8 mouse cellular contexts compared by ENCODE assay signal in the genomic region with DNA sequence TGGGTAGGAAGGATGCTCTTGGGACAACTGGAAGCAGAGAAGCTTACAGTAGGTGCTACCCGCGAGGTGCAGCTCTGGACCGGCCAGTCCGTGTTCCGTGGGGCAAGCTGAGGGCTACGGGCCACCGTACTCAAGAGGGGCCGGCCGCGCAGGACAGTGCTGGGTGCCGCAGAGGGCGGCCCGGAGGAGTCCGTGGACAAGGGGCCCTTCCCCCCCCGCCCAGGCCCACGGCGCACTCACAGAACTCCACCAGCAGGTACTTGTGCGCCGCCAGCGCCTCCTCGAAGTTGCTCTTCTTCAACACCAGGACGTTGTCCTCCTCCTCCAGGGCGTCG. TPM values are rescaled to one million over a fixed set of nuclear protein-coding genes. Genes with fewer than 3 reads are reported as not detected.
DNase-seq lines count a peak whose midpoint lies in the region; ATAC-seq and TF ChIP-seq lines count a peak whose summit lies in the region.

No protein-coding gene starts in this region.

- under 1% methylated on average over 24 of the region's 24 CpGs for WGBS in kidney, adult 2 months
- WGBS in hindbrain, embryonic 12.5 days, result 0% methylated on average over 20 of the region's 24 CpGs
- WGBS in midbrain, embryonic 11.5 days, result under 1% methylated on average over 21 of the region's 24 CpGs

- no peaks in the 10 kb centered on the region for H3K27me3 ChIP-seq in kidney, adult 2 months (replicated peaks; ENCODE audit: control insufficient read depth, insufficient read depth, low read length)
- no peaks in the 10 kb centered on the region for H3K27me3 ChIP-seq in hindbrain, embryonic 12.5 days
- no peaks in the 10 kb centered on the region for H3K27me3 ChIP-seq in midbrain, embryonic 11.5 days (ENCODE audit: control insufficient read depth, insufficient read depth, low read length)

- H3K9ac ChIP-seq in hindbrain, embryonic 12.5 days, result peak overlapping the region; percentile 87
- H3K9ac ChIP-seq in midbrain, embryonic 11.5 days (ENCODE audit: low read length), result peak overlapping the region; percentile 96

- no peaks in the 10 kb centered on the region for H3K9me3 ChIP-seq in hindbrain, embryonic 12.5 days (replicated peaks)
- H3K9me3 ChIP-seq in midbrain, embryonic 11.5 days (ENCODE audit: control insufficient read depth, low read length), result no peaks in the 10 kb centered on the region

- peak; percentile 37 for ATAC-seq in hindbrain, embryonic 12.5 days (ENCODE audit: low FRiP score)
- ATAC-seq in midbrain, embryonic 11.5 days (ENCODE audit: low FRiP score), result peak; percentile 54
- no peak; the same call in 1 of the 2 replicates for ATAC-seq in cerebellum, adult (ENCODE audit: insufficient number of reproducible peaks, low FRiP score, low TSS enrichment)

- no peak for DNase-seq in kidney, adult 2 months
- DNase-seq in kidney, adult 8-10 months, result no peak
- DNase-seq in R1 (ENCODE audit: low read depth, low spot score), result peak; percentile 18
- DNase-seq in midbrain, embryonic 11.5 days (ENCODE audit: low spot score, missing footprints), result no peak
- DNase-seq in ovary, postnatal 10 days (ENCODE audit: low spot score), result no peak
- DNase-seq in spleen, adult 18-20 months, result no peak

- peak overlapping the region; percentile 85 for H3K4me3 ChIP-seq in kidney, adult 2 months (ENCODE audit: insufficient read depth, low read depth, low read length)
- H3K4me3 ChIP-seq in hindbrain, embryonic 12.5 days, result peak overlapping the region; percentile 69
- peak overlapping the region; percentile 97 for H3K4me3 ChIP-seq in midbrain, embryonic 11.5 days (ENCODE audit: low read depth, low read length)

- TF ChIP-seq CTCF in kidney, adult 2 months (conservative IDR thresholded peaks at IDR 0.05; ENCODE audit: insufficient read depth, insufficient read length, low read depth, low read length), result no peak

- H3K36me3 ChIP-seq in kidney, adult 2 months (ENCODE audit: control insufficient read depth, insufficient read depth, low read length), result peaks cover 3% of the 10 kb centered on the region
- peaks cover 38% of the 10 kb centered on the region for H3K36me3 ChIP-seq in hindbrain, embryonic 12.5 days
- H3K36me3 ChIP-seq in midbrain, embryonic 11.5 days (ENCODE audit: control insufficient read depth, insufficient read depth, low read length), result peaks cover 23% of the 10 kb centered on the region

- TF ChIP-seq POLR2A in kidney, adult 2 months (IDR thresholded peaks at IDR 0.05; ENCODE audit: low read depth, low read length), result no peak

- peak overlapping the region; percentile 86 for H3K4me2 ChIP-seq in hindbrain, embryonic 12.5 days (replicated peaks)
- peak overlapping the region; percentile 57 for H3K4me2 ChIP-seq in midbrain, embryonic 11.5 days

- peaks cover 16% of the 10 kb centered on the region; the same call in 1 of the 2 replicates for H3K4me1 ChIP-seq in kidney, adult 2 months (ENCODE audit: control insufficient read depth, insufficient read depth, low read length)
- peaks cover 20% of the 10 kb centered on the region for H3K4me1 ChIP-seq in hindbrain, embryonic 12.5 days
- H3K4me1 ChIP-seq in midbrain, embryonic 11.5 days (ENCODE audit: control insufficient read depth, insufficient read depth, low read length), result peaks cover 12% of the 10 kb centered on the region

- H3K27ac ChIP-seq in kidney, adult 2 months (ENCODE audit: insufficient read depth, low read depth, low read length), result peak overlapping the region; percentile 81
- peak overlapping the region; percentile 95 for H3K27ac ChIP-seq in hindbrain, embryonic 12.5 days
- peak overlapping the region; percentile 89 for H3K27ac ChIP-seq in midbrain, embryonic 11.5 days (ENCODE audit: low read depth, low read length)

RNA-seq across cellular contexts. Expression of a gene that starts 0.7 kb away (rescaled TPM):
- polyA plus RNA-seq in kidney, adult 2 months (2012; rRNA removed), result 323 and 342 TPM in 2 replicates
- 473 and 486 TPM in 2 replicates for polyA plus RNA-seq in hindbrain, embryonic 12.5 days (2016; fragmentation: Nextera tagmentation; extraction: Ambion mirVana)
- 492 and 493 TPM in 2 replicates for polyA plus RNA-seq in midbrain, embryonic 11.5 days (2014; fragmentation: Nextera tagmentation; extraction: Ambion mirVana)

RNA-seq across cellular contexts. Expression of a gene that starts 9.0 kb away (rescaled TPM):
- 543 and 613 TPM in 2 replicates for polyA plus RNA-seq in kidney, adult 2 months (2012; rRNA removed)
- 548 TPM in 2 replicates for polyA plus RNA-seq in hindbrain, embryonic 12.5 days (2016; fragmentation: Nextera tagmentation; extraction: Ambion mirVana)
- 521 and 583 TPM in 2 replicates for polyA plus RNA-seq in midbrain, embryonic 11.5 days (2014; fragmentation: Nextera tagmentation; extraction: Ambion mirVana)

RNA-seq across cellular contexts. Expression of a gene that starts 21.5 kb away (rescaled TPM):
- polyA plus RNA-seq in kidney, adult 2 months (2012; rRNA removed), result 9.5 TPM in 1 of 2 replicates, not detected in the other
- polyA plus RNA-seq in hindbrain, embryonic 12.5 days (2016; fragmentation: Nextera tagmentation; extraction: Ambion mirVana), result not detected in 2 replicates
- not detected in 2 replicates for polyA plus RNA-seq in midbrain, embryonic 11.5 days (2014; fragmentation: Nextera tagmentation; extraction: Ambion mirVana)

RNA-seq across cellular contexts. Expression of a gene that starts 22.9 kb away (rescaled TPM):
- 129 and 131 TPM in 2 replicates for polyA plus RNA-seq in kidney, adult 2 months (2012; rRNA removed)
- 210 and 219 TPM in 2 replicates for polyA plus RNA-seq in hindbrain, embryonic 12.5 days (2016; fragmentation: Nextera tagmentation; extraction: Ambion mirVana)
- polyA plus RNA-seq in midbrain, embryonic 11.5 days (2014; fragmentation: Nextera tagmentation; extraction: Ambion mirVana), result 232 and 237 TPM in 2 replicates

RNA-seq across cellular contexts. Expression of a gene that starts 25.8 kb away (rescaled TPM):
- 18.8 and 29.0 TPM in 2 replicates for polyA plus RNA-seq in kidney, adult 2 months (2012; rRNA removed)
- 539 and 588 TPM in 2 replicates for polyA plus RNA-seq in hindbrain, embryonic 12.5 days (2016; fragmentation: Nextera tagmentation; extraction: Ambion mirVana)
- 820 and 827 TPM in 2 replicates for polyA plus RNA-seq in midbrain, embryonic 11.5 days (2014; fragmentation: Nextera tagmentation; extraction: Ambion mirVana)
